9 mouse cellular contexts compared by ENCODE assay signal in genomic region chr14:24939476-24940200, GRCm38 (mm10).
DNase-seq lines count a peak whose midpoint lies in the region; ATAC-seq and TF ChIP-seq lines count a peak whose summit lies in the region.
"Had no signal": no experiment of that assay in that cellular context is flagged by ENCODE, and none has a peak within 500 bp of the region (broad histone marks: within the 10 kb centered on the region; RNA-seq: fewer than 3 reads in every experiment).

No protein-coding gene starts in this region.

- intact Hi-C loops in gastrocnemius, postnatal 14 days (cut with DNase I; ENCODE audit: low total_unique reads): no loop called here

- H3K9ac ChIP-seq in liver, postnatal 0 days (replicated peaks): no peak overlapping the region
- no peak overlapping the region for H3K9ac ChIP-seq in lung, postnatal 0 days (replicated peaks; ENCODE audit: low read depth)
- no peak overlapping the region for H3K9ac ChIP-seq in stomach, embryonic 16.5 days (ENCODE audit: low read length)
- H3K9ac ChIP-seq: neural tube, embryonic 12.5 days had no signal

- H3K27ac ChIP-seq in liver, postnatal 0 days (ENCODE audit: low read depth): no peak overlapping the region
- no peak overlapping the region for H3K27ac ChIP-seq in lung, postnatal 0 days (ENCODE audit: low read length)
- H3K27ac ChIP-seq in stomach, embryonic 16.5 days (ENCODE audit: low read length): no peak overlapping the region
- H3K27ac ChIP-seq: neural tube, embryonic 12.5 days had no signal

- no peaks in the 10 kb centered on the region for H3K27me3 ChIP-seq in liver, postnatal 0 days (ENCODE audit: insufficient read depth, low read length)
- H3K27me3 ChIP-seq in lung, postnatal 0 days (replicated peaks; ENCODE audit: insufficient read depth, low read length): no peaks in the 10 kb centered on the region
- H3K27me3 ChIP-seq in stomach, embryonic 16.5 days (ENCODE audit: control insufficient read depth, insufficient read depth, low read length): no peaks in the 10 kb centered on the region
- H3K27me3 ChIP-seq: neural tube, embryonic 12.5 days had no signal

- TF ChIP-seq CTCF in liver, postnatal 0 days (IDR thresholded peaks at IDR 0.05; ENCODE audit: low read depth): 0 out of 2 replicates have a peak, but pooled peaks have one; percentile 10
- TF ChIP-seq CTCF in lung, postnatal 0 days (IDR thresholded peaks at IDR 0.05): no peak

- no peak overlapping the region for H3K4me3 ChIP-seq in liver, postnatal 0 days (ENCODE audit: low read depth, low read length)
- H3K4me3 ChIP-seq in lung, postnatal 0 days (ENCODE audit: low read depth, low read length): no peak overlapping the region
- H3K4me3 ChIP-seq in stomach, embryonic 16.5 days (replicated peaks; ENCODE audit: low read length): no peak overlapping the region
- H3K4me3 ChIP-seq: neural tube, embryonic 12.5 days had no signal

- no peaks in the 10 kb centered on the region for H3K9me3 ChIP-seq in liver, postnatal 0 days (ENCODE audit: low read length)
- no peaks in the 10 kb centered on the region for H3K9me3 ChIP-seq in lung, postnatal 0 days (ENCODE audit: low read length)
- H3K9me3 ChIP-seq in stomach, embryonic 16.5 days (replicated peaks; ENCODE audit: control insufficient read depth, low read length): no peaks in the 10 kb centered on the region
- H3K9me3 ChIP-seq: neural tube, embryonic 12.5 days had no signal

- WGBS in liver, postnatal 0 days (ENCODE audit: insufficient replicate concordance): 71% methylated on average over 9 of the region's 9 CpGs
- WGBS in lung, postnatal 0 days: 51% methylated on average over 9 of the region's 9 CpGs
- 68% methylated on average over 9 of the region's 9 CpGs for WGBS in stomach, embryonic 16.5 days

- H3K4me1 ChIP-seq in liver, postnatal 0 days (ENCODE audit: insufficient read depth): no peaks in the 10 kb centered on the region
- H3K4me1 ChIP-seq in lung, postnatal 0 days (ENCODE audit: insufficient read depth, low read depth, low read length): no peaks in the 10 kb centered on the region
- H3K4me1 ChIP-seq in stomach, embryonic 16.5 days (ENCODE audit: control insufficient read depth, insufficient read depth, low read length): no peaks in the 10 kb centered on the region
- H3K4me1 ChIP-seq: neural tube, embryonic 12.5 days had no signal

- H3K4me2 ChIP-seq in liver, postnatal 0 days (ENCODE audit: low read depth, low read length): no peak overlapping the region
- H3K4me2 ChIP-seq in lung, postnatal 0 days (replicated peaks; ENCODE audit: low read depth, low read length): no peak overlapping the region
- H3K4me2 ChIP-seq in stomach, embryonic 16.5 days (ENCODE audit: low read depth, low read length): no peak overlapping the region
- H3K4me2 ChIP-seq: neural tube, embryonic 12.5 days had no signal

- no peak for DNase-seq in liver, postnatal 0 days
- DNase-seq in liver: no peak
- DNase-seq in cerebellum, adult 11-12 months: peak; percentile 83
- DNase-seq in gastrocnemius, postnatal 14 days: peak; percentile 63
- peak; percentile 77 to 79 for DNase-seq in kidney, postnatal 36 days
- DNase-seq in lung, postnatal 0 days (ENCODE audit: low spot score): peak; percentile 9
- DNase-seq in thymus, postnatal 14 days: no peak

- no peaks in the 10 kb centered on the region for H3K36me3 ChIP-seq in liver, postnatal 0 days (replicated peaks; ENCODE audit: insufficient read depth, low read length)
- H3K36me3 ChIP-seq in lung, postnatal 0 days (ENCODE audit: insufficient read depth, low read length): no peaks in the 10 kb centered on the region
- H3K36me3 ChIP-seq in stomach, embryonic 16.5 days (ENCODE audit: control insufficient read depth, insufficient read depth, low read length): no peaks in the 10 kb centered on the region
- H3K36me3 ChIP-seq: neural tube, embryonic 12.5 days had no signal

- no peak for TF ChIP-seq EP300 in liver, postnatal 0 days (IDR thresholded peaks at IDR 0.05; ENCODE audit: low read depth)
- TF ChIP-seq EP300 in lung, postnatal 0 days (IDR thresholded peaks at IDR 0.05): no peak

- ATAC-seq in liver, postnatal 0 days: no peak
- ATAC-seq in lung, postnatal 0 days: no peak
- ATAC-seq in stomach, embryonic 16.5 days (ENCODE audit: insufficient read depth, low FRiP score): peak; percentile 37; the same call in 1 of the 2 replicates

Comparison
In these comparisons a context has a peak if more than half of its experiments do, and no peak if none do; other contexts are left out.
1. DNase-seq: peak in cerebellum, adult 11-12 months (single experiment), gastrocnemius, postnatal 14 days (single experiment), kidney, postnatal 36 days (2 of 2) and lung, postnatal 0 days (single experiment); none in liver, postnatal 0 days (single experiment), liver (single experiment) and thymus, postnatal 14 days (single experiment).